Mouse (Mus musculus) gastrocnemius, postnatal 25 days (tissue): ENCODE results near the gene Mapkapk5. TPM values are rescaled to one million over a fixed set of nuclear protein-coding genes. Genes with fewer than 3 reads are reported as not detected.
"Not testable (repeated sequence)": the region's sequence is repeated elsewhere in the genome, so short reads cannot be mapped to it uniquely, and the experiment has no call there.

Experiments
- DNase-seq: peaks from one replicate; pipeline ENCODE4 v3.0.0; 2022
- total RNA-seq, 2 experiments: library from RNA; stranded (reverse); gene quantifications; 1 replicate in 1 of 2; 2 replicates in 1 of 2; pipeline ENCODE4 v1.2.3; 2021

The Mapkapk5 gene
- total RNA-seq, 2 experiments from 2014 or later = 76.7 to 79.9 TPM

GRCm38 (mm10) chr5:121564468-121564895, 18.8 kb upstream of the Mapkapk5 start:
- DNase-seq = peak; percentile 77

- DNase-seq = no peak
Observed at GRCm38 (mm10) chr5:121562436-121562835, 16.7 kb upstream of the Mapkapk5 start.

- peak; percentile 71 for DNase-seq
Observed at GRCm38 (mm10) chr5:121549196-121549595, 3.5 kb upstream of the Mapkapk5 start.

GRCm38 (mm10) chr5:121547084-121547483, 1.4 kb upstream of the Mapkapk5 start:
- no peak for DNase-seq

- DNase-seq = no peak
Observed at GRCm38 (mm10) chr5:121546530-121546895, 808 bp upstream of the Mapkapk5 start.

GRCm38 (mm10) chr5:121544910-121545792, 554 bp downstream of the Mapkapk5 start, which contains the start of the genes Adam1a and Gm42878:
Adam1a (minus strand) TSS chr5:121545482.
Gm42878 (minus strand) TSS chr5:121545482.
- no peak for DNase-seq

- no peak for DNase-seq
Observed at GRCm38 (mm10) chr5:121543370-121543769, 2.3 kb downstream of the Mapkapk5 start.

- DNase-seq = no peak
Observed at GRCm38 (mm10) chr5:121541235-121541634, 4.5 kb downstream of the Mapkapk5 start.

GRCm38 (mm10) chr5:121540066-121540465, 5.6 kb downstream of the Mapkapk5 start:
- DNase-seq = no peak

GRCm38 (mm10) chr5:121537588-121537987, 8.1 kb downstream of the Mapkapk5 start:
- no peak for DNase-seq

- DNase-seq = no peak
Observed at GRCm38 (mm10) chr5:121536921-121537555, 8.7 kb downstream of the Mapkapk5 start.

- no peak for DNase-seq
Observed at GRCm38 (mm10) chr5:121535116-121535515, 10.6 kb downstream of the Mapkapk5 start.

- DNase-seq = no peak
Observed at GRCm38 (mm10) chr5:121534521-121534920, 11.2 kb downstream of the Mapkapk5 start.

- DNase-seq = no peak
Observed at GRCm38 (mm10) chr5:121526961-121527360, 18.7 kb downstream of the Mapkapk5 start.

GRCm38 (mm10) chr5:121526526-121526925, 19.2 kb downstream of the Mapkapk5 start:
- no peak for DNase-seq

GRCm38 (mm10) chr5:121525774-121526450, 19.8 kb downstream of the Mapkapk5 start:
- DNase-seq = no peak

- not testable (repeated sequence) for DNase-seq
Observed at GRCm38 (mm10) chr5:121519758-121520157, 25.9 kb downstream of the Mapkapk5 start.

- DNase-seq = no peak
Observed at GRCm38 (mm10) chr5:121518983-121519382, 26.7 kb downstream of the Mapkapk5 start.

- DNase-seq = no peak
Observed at GRCm38 (mm10) chr5:121510009-121510408, 35.7 kb downstream of the Mapkapk5 start.

- no peak for DNase-seq
Observed at GRCm38 (mm10) chr5:121506846-121507245, 38.9 kb downstream of the Mapkapk5 start.

GRCm38 (mm10) chr5:121503231-121503630, 42.5 kb downstream of the Mapkapk5 start, which contains the start of gene Adam1b:
Adam1b (minus strand) TSS chr5:121503435.
- no peak for DNase-seq

GRCm38 (mm10) chr5:121501424-121501996, 44.2 kb downstream of the Mapkapk5 start:
- not testable (repeated sequence) for DNase-seq
